In the genomic region with DNA sequence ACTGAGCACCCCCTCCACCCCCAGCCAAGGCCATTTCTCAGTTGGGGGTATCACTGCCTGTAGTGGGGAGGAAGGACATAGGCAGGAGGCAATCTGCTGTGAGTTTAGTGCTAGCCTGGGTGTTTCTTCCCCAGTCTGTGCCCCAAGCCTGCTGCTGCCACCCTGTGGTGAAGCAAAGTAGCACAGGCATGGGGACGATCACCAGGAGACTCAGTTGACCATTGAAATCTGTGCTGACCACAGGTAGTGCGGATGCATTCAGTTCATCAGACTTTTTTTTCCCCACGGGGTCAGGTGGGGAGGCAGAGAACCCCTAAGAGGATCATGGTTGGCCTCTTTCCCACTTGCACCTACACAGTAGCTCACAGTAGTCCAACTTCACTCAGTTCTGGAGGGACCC, we compare ENCODE assay signal across 9 mouse cellular contexts. TPM values are rescaled to one million over a fixed set of nuclear protein-coding genes. Genes with fewer than 3 reads are reported as not detected.
A peak's percentile ranks its signal among the peaks of the same experiment; 100 is the strongest.
DNase-seq lines count a peak whose midpoint lies in the region; ATAC-seq and TF ChIP-seq lines count a peak whose summit lies in the region.
"Had no signal": no experiment of that assay in that cellular context is flagged by ENCODE, and none has a peak within 500 bp of the region (broad histone marks: within the 10 kb centered on the region; RNA-seq: fewer than 3 reads in every experiment).

No protein-coding gene starts in this region.

- peak; percentile 23; the same call in 1 of the 2 replicates for ATAC-seq in lung, embryonic 16.5 days (ENCODE audit: low read depth)
- ATAC-seq in hindbrain, embryonic 12.5 days (ENCODE audit: low FRiP score): no peak

- no peak overlapping the region for H3ac ChIP-seq in C2C12 (ENCODE audit: control insufficient read depth, insufficient read length, low read depth)

- 56% methylated on average over 3 of the region's 3 CpGs for WGBS in lung, embryonic 16.5 days
- 51% methylated on average over 3 of the region's 3 CpGs for WGBS in hindbrain, embryonic 12.5 days

- no peaks in the 10 kb centered on the region for H3K9me3 ChIP-seq in ES-E14 (ENCODE audit: control insufficient read depth, insufficient read depth, low read depth, low read length)
- H3K9me3 ChIP-seq in lung, embryonic 16.5 days (ENCODE audit: control insufficient read depth, low read length): no peaks in the 10 kb centered on the region
- H3K9me3 ChIP-seq in hindbrain, embryonic 12.5 days (replicated peaks): no peaks in the 10 kb centered on the region
- H3K9me3 ChIP-seq: heart, embryonic 13.5 days had no signal

- H3K4me1 ChIP-seq in ES-E14 (ENCODE audit: control insufficient read depth in 2 of 2, insufficient read depth in 2 of 2, low read length in 2 of 2, poor library complexity in 1 of 2): peaks cover 0 to 3% of the 10 kb centered on the region in 2 experiments; a peak in 1 of 4 replicates
- H3K4me1 ChIP-seq in lung, embryonic 16.5 days (replicated peaks; ENCODE audit: control insufficient read depth, insufficient read depth, low read length): no peaks in the 10 kb centered on the region
- peaks cover 5% of the 10 kb centered on the region for H3K4me1 ChIP-seq in hindbrain, embryonic 12.5 days

- DNase-seq in ES-E14 (ENCODE audit: low read depth, low spot score): no peak
- DNase-seq in cerebellum, adult 11 months: peak; percentile 37
- DNase-seq in gastrocnemius, adult 18-20 months (ENCODE audit: low spot score): peak; percentile 72
- peak; percentile 68 to 75 for DNase-seq in kidney, postnatal 25 days
- DNase-seq in right cerebral cortex, postnatal 4 days: peak; percentile 50

- H3K4me2 ChIP-seq in lung, embryonic 16.5 days (ENCODE audit: low read depth, low read length): no peak overlapping the region
- no peak overlapping the region for H3K4me2 ChIP-seq in hindbrain, embryonic 12.5 days (replicated peaks)
- H3K4me2 ChIP-seq: heart, embryonic 13.5 days had no signal

- H3K27me3 ChIP-seq in C2C12 (ENCODE audit: control insufficient read depth, insufficient read depth, insufficient read length): no peaks in the 10 kb centered on the region
- no peaks in the 10 kb centered on the region for H3K27me3 ChIP-seq in lung, embryonic 16.5 days (ENCODE audit: control insufficient read depth, insufficient read depth, low read depth, low read length)
- H3K27me3 ChIP-seq in hindbrain, embryonic 12.5 days: no peaks in the 10 kb centered on the region
- H3K27me3 ChIP-seq: heart, embryonic 13.5 days had no signal

- no peak overlapping the region for H3K4me3 ChIP-seq in C2C12 (ENCODE audit: insufficient read depth, poor library complexity, severe bottlenecking)
- no peak overlapping the region for H3K4me3 ChIP-seq in ES-E14 (ENCODE audit: insufficient read depth in 1 of 2, low read depth in 1 of 2, low read length in 2 of 2, poor library complexity in 1 of 2, severe bottlenecking in 1 of 2)
- no peak overlapping the region for H3K4me3 ChIP-seq in lung, embryonic 16.5 days (ENCODE audit: low read length)
- no peak overlapping the region for H3K4me3 ChIP-seq in hindbrain, embryonic 12.5 days
- H3K4me3 ChIP-seq: heart, embryonic 13.5 days had no signal

- no peak overlapping the region for H3K27ac ChIP-seq in ES-E14 (ENCODE audit: insufficient read depth, low read depth, low read length, poor library complexity, severe bottlenecking)
- H3K27ac ChIP-seq in lung, embryonic 16.5 days (ENCODE audit: low read length): no peak overlapping the region
- no peak overlapping the region for H3K27ac ChIP-seq in hindbrain, embryonic 12.5 days
- H3K27ac ChIP-seq: heart, embryonic 13.5 days had no signal

- H3K9ac ChIP-seq in ES-E14 (ENCODE audit: insufficient read depth, low read depth, low read length, poor library complexity, severe bottlenecking): no peak overlapping the region
- H3K9ac ChIP-seq in lung, embryonic 16.5 days (ENCODE audit: low read length): no peak overlapping the region
- H3K9ac ChIP-seq in hindbrain, embryonic 12.5 days: no peak overlapping the region
- H3K9ac ChIP-seq: heart, embryonic 13.5 days had no signal

- peak; percentile 84 for TF ChIP-seq CTCF in C2C12 (IDR thresholded peaks at IDR 0.05; ENCODE audit: control insufficient read depth, insufficient read depth, insufficient read length)

- no peaks in the 10 kb centered on the region for H3K79me2 ChIP-seq in C2C12 (ENCODE audit: control insufficient read depth, insufficient read depth)

- no peaks in the 10 kb centered on the region for H3K79me3 ChIP-seq in C2C12 (ENCODE audit: low read depth)

- H3K36me3 ChIP-seq in C2C12 (ENCODE audit: control insufficient read depth, insufficient read depth): peaks cover 36% of the 10 kb centered on the region
- H3K36me3 ChIP-seq in ES-E14 (ENCODE audit: control insufficient read depth, insufficient read depth, low read length, poor library complexity, severe bottlenecking): peaks cover 31% of the 10 kb centered on the region
- H3K36me3 ChIP-seq in lung, embryonic 16.5 days (ENCODE audit: control insufficient read depth, insufficient read depth, low read length): peaks cover 40% of the 10 kb centered on the region
- H3K36me3 ChIP-seq in hindbrain, embryonic 12.5 days: peaks cover 52% of the 10 kb centered on the region

- in situ Hi-C loops in ES-E14 (cut with MboI; ENCODE audit: low sequenced_read_pairs in 2 of 2, unreplicated experiment in 2 of 2): no loop called here

TF ChIP-seq in C2C12, 6 proteins besides CTCF, POLR2A, EP300 and RAD21:
- TF ChIP-seq FOSL1 (IDR thresholded peaks at IDR 0.05; ENCODE audit: insufficient read depth, low read length, poor library complexity, severe bottlenecking): no peak
- no peak for TF ChIP-seq MYOG (IDR thresholded peaks at IDR 0.05; ENCODE audit: control insufficient read depth, extremely low read depth, insufficient read length)
- no peak for TF ChIP-seq MYOD1 (IDR thresholded peaks at IDR 0.05; ENCODE audit: control insufficient read depth, insufficient read length, low read depth)
- TF ChIP-seq MAX (IDR thresholded peaks at IDR 0.05): no peak
- TF ChIP-seq CEBPB (IDR thresholded peaks at IDR 0.05; ENCODE audit: low read depth): no peak
- no peak for TF ChIP-seq USF1 (IDR thresholded peaks at IDR 0.05; ENCODE audit: low read depth)

TF ChIP-seq in ES-E14, 5 proteins besides CTCF, POLR2A, EP300 and RAD21:
- peak; percentile 22; the same call in 1 of the 2 replicates for TF ChIP-seq ZC3H11A (IDR thresholded peaks at IDR 0.05; ENCODE audit: borderline replicate concordance, low read depth, low read length)
- TF ChIP-seq ZNF384 (IDR thresholded peaks at IDR 0.05; ENCODE audit: low read depth, low read length): no peak
- no peak for TF ChIP-seq HCFC1 (IDR thresholded peaks at IDR 0.05; ENCODE audit: borderline replicate concordance, insufficient read depth, low read length)
- no peak for TF ChIP-seq CHD2 (IDR thresholded peaks at IDR 0.05; ENCODE audit: low read depth, low read length)
- no peak for TF ChIP-seq MAFK (IDR thresholded peaks at IDR 0.05; ENCODE audit: insufficient read depth, low read depth, low read length)

RNA-seq across cellular contexts. Expression of gene Lat2, which starts 2.2 kb away (rescaled TPM):
- polyA plus RNA-seq in C2C12 (2012; fragmentation: generic; extraction: Trizol): 0.61 TPM
- 3.6 and 4.3 TPM in 2 replicates for total RNA-seq in ES-E14 (2012; rRNA removed)
- under 1 TPM; 0.57 to 0.83 TPM for total RNA-seq in gastrocnemius, adult 18-20 months (2021)
- 1.8 and 3.3 TPM in 2 replicates for polyA plus RNA-seq in lung, embryonic 16.5 days (2015; fragmentation: Nextera tagmentation; extraction: Ambion mirVana)
- polyA plus RNA-seq in hindbrain, embryonic 12.5 days (2016; fragmentation: Nextera tagmentation; extraction: Ambion mirVana): 3.4 and 5.2 TPM in 2 replicates

RNA-seq across cellular contexts. Expression of gene Eif4h, which starts 22.2 kb away (rescaled TPM):
- polyA plus RNA-seq in C2C12 (2012; fragmentation: generic; extraction: Trizol): 427 TPM
- 263 and 322 TPM in 2 replicates for total RNA-seq in ES-E14 (2012; rRNA removed)
- total RNA-seq in gastrocnemius, adult 18-20 months (2021): 10 to 100 TPM; 84.8 to 94.1 TPM
- 493 and 502 TPM in 2 replicates for polyA plus RNA-seq in lung, embryonic 16.5 days (2015; fragmentation: Nextera tagmentation; extraction: Ambion mirVana)
- polyA plus RNA-seq in hindbrain, embryonic 12.5 days (2016; fragmentation: Nextera tagmentation; extraction: Ambion mirVana): 397 and 418 TPM in 2 replicates

RNA-seq across cellular contexts. Expression of gene Rfc2, which starts 35.9 kb away (rescaled TPM):
- 140 TPM for polyA plus RNA-seq in C2C12 (2012; fragmentation: generic; extraction: Trizol)
- 165 and 168 TPM in 2 replicates for total RNA-seq in ES-E14 (2012; rRNA removed)
- total RNA-seq in gastrocnemius, adult 18-20 months (2021): 10 to 100 TPM; 17.6 to 18.9 TPM
- 255 and 270 TPM in 2 replicates for polyA plus RNA-seq in lung, embryonic 16.5 days (2015; fragmentation: Nextera tagmentation; extraction: Ambion mirVana)
- 226 and 228 TPM in 2 replicates for polyA plus RNA-seq in hindbrain, embryonic 12.5 days (2016; fragmentation: Nextera tagmentation; extraction: Ambion mirVana)

RNA-seq across cellular contexts. Expression of gene Syna, which starts 57.1 kb away (rescaled TPM):
- polyA plus RNA-seq in C2C12 (2012; fragmentation: generic; extraction: Trizol): 0.11 TPM
- total RNA-seq in ES-E14 (2012; rRNA removed): 0.16 and 0.18 TPM in 2 replicates
- total RNA-seq in gastrocnemius, adult 18-20 months (2021): not detected
- 0.20 and 0.23 TPM in 2 replicates for polyA plus RNA-seq in lung, embryonic 16.5 days (2015; fragmentation: Nextera tagmentation; extraction: Ambion mirVana)
- 0.18 and 0.23 TPM in 2 replicates for polyA plus RNA-seq in hindbrain, embryonic 12.5 days (2016; fragmentation: Nextera tagmentation; extraction: Ambion mirVana)
- polyA plus RNA-seq: heart, embryonic 13.5 days had no signal
